Mouse (Mus musculus): ENCODE data around the gene Cntn1. TPM values are rescaled to one million over a fixed set of nuclear protein-coding genes. Genes with fewer than 3 reads are reported as not detected.

Gene Cntn1
- 1 to 10 TPM; 5.0 to 7.3 (median 5.3) TPM for total RNA-seq (2022)

DNA sequence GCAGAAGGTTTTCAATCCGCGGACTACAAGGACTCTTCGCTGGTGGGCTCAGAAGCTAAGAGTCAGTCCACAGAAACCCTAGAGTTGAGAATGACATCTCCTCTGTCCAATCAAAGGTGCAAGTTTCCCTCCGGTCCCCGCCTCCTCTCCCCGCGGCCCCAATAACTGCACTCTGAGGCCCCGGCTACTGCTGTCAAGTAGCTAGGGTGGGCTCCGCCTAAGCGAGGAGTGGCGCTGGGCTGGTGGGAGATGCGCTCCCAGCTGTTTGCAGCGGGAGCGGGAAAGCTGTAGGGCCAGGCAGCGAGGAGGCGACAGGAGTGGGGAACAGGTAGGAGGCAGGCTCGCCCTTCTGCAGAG, at the start of gene Cntn1:
TSS of gene Cntn1 (plus strand) at position 170 of the 357 bp plus-strand sequence.
- DNase-seq: no peak

DNA sequence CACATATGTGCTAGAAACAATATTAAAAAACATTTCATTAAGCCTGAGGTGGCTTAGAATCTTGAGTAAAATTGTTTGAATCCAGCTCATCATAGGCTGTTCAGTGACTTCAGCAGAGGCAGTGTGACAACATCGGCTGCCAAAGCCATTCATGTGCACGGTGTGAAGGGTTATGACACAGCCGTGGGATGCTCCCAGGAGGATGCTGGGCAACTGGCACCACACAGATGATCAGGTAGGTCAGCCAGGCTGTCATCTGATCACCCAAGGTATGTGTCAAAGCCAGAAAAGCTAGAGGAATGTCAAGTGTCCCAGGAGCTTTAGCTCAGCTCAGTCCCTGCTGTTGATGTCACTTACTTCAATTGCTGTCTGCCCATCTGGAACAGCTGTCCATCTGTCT, 49.5 kb upstream of the Cntn1 start:
- no peak for DNase-seq

DNA sequence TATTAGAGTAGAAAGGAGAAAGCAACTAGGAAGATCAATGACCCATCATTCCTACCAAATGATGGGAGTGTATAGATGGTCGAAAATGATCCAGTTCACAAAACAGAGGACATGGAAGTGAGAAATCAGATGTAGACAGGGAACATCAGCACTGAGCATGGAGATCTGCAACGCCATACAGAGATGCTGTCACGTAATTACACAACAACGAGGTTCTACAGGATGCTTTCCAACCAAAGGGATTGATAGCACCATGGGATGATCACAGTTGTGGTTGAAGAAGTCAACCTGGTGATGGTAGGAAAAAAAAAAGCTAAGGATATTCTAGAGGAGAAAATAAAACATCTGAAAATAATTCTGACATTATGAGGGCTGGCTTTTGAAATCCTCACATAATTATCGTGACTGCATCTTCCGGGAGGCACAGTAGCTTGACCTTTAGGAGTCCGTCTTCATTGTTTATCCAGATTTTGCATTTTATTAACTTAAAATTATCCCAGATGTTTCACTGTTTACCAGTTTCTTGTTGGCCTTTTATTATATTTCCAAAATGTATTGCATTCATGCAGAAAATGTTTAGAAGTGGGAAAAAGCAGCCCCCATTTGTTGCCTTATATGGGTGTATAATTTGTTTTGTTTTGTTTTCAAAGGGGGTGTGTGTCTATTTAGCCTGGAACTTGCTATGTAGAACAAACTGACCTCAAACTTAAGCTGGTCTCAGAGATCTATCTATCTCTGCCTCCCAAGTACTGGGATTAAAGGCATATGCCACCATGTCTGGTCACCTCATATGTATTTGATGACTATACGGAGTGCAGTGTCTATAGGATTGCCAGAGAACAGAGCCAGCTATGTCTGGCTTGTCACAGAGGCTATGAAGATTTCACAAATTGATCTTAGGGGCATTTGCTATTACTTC, 38.5 kb upstream of the Cntn1 start:
- no peak for DNase-seq

DNA sequence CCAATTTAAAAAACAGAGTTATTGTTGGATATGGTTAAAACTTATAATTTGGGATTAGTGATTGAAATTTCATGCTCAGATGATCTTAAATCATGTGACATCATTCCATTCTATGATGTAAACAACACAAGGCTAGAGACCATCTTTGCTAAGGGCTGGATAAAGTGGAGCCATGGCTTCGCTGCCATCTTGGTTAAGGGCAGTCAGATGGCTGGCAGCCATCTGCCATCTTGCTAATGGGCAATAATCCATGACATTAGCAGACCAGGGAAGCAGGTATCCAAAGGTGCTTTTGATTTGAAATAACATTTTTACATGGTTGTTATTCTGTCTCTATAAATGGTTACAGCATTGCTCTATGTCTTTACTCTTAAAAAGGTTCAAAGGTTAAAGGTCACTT, 16.9 kb upstream of the Cntn1 start:
- DNase-seq: no peak

DNA sequence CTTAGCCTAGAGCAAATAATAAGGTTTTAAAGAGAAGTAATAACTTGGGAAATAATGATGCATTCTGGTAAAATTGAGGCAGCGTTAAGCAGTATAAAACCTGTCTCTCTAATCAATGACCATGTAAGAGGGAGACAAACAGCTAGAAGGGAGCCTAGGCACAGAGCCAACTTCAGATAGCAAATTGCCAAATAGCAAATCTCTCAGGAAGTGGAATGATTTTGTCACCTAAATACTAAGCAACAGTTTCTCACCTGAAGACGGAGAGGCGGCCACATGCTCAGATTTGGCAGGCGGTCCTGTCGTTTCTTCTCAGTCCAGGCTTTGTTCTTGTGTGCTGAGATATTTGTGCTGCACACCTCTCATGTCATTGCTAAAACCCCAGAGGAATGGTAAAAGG, 8.4 kb upstream of the Cntn1 start:
- DNase-seq: no peak

DNA sequence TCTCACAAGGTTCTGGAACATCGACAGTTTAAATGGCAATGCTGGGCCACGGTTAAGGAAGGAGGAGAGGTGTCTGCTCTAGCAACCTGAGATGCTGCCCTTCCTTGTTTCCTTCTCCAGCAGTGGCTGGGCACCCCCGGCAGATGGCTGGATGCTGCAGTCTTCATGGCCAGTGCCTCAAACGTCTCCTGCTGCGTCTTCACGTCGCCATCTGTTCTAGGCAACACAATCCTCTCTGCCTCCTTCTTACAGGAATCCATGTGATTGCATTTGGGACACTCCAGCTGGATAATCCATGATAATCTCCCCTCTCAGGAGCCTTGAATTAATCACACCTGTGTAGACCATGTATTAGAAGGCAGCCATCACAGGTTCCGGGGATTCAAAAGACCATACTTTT, 4.9 kb upstream of the Cntn1 start:
- no peak for DNase-seq

DNA sequence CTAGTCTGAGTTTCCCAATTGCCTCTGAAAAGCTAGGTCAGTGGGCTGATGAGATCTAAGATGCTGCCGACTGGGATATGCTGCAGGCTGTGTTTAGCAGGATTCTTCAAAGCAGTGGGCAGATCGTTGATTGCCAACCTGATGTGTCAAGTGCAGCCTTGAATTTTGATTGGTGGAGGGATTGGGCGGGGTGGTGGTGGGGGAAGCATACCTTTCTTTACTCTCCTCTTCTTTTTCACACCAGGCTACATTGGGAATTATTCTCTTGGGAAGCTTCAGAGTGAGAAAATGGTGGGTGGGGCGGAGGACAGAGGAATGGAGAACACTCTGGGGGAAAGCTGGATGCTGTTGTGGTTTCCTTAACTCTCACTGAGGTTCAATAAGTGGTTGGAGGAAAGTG, 2.9 kb upstream of the Cntn1 start:
- no peak for DNase-seq

DNA sequence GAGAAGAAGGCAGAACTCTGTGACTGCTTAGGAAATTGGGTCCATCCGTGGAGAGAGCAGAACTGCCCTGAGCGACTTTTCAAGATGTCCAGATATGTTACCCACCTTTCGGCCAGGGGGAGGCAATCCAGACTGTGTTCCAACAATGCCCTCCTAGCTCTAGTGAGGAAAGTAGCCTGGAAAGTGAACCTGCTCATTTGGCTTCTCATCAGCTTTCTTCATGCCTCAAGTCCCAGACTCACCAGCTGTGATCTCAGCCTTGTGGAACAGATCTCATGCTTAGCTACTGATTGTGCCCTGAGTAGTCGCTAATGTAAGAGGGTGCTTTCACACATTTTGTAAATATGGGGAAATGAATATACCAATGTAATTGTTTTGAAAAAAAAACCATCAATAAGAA, 2.4 kb upstream of the Cntn1 start:
- no peak for DNase-seq

DNA sequence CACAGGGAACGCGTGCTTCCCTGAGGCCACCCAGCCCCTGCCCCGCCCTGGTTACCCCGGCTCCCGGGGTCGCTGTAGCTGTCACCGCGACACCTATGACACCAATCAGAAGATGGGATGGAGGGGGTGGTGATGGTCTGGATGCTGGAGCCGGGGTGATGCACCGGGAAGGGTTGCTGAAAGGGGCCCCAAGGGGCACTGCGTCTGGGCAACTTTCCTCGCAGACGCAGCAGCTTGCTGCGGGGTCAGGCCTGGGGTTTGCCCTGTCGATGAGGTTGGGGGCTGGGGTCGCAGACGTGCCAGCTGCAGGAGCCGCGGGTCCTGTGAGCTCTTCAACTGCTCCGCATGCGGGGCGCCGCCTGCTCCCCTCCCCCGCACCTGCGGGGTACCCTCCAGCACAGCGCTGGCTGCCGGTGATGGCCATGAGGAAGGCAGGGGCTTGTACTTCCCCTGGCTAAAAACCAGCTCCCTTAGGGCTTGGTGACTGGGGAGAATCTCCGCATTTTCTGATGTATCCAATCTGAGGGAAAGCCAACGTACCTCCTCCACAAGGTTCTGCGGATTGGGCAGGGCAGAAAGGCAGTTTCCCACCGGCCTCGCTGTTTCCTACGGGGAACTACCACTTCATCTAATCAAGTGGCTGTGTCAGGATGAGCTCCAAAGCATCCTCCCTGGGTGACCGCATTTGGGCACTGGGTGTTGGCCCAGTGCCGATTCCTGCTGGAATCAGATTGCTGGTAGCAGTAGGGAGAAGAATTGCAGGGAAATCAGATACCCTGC, 578 bp downstream of the Cntn1 start:
- DNase-seq: no peak

DNA sequence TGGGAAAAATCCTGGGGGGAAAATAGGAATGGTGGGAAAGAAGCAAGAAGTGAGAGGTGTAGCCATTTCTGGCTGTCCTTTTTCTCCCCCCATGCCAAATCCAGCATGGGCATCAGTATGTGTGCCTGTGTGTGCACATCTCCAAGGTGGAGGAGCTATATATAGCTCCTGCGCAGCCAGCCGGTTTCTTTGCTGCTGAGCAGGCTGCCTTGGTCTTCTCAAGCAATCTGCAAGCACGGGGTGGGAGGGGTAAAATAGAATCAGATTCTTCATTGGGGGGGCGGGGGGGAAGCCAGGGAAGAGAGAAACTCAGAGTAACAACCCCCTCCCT, 1.1 kb downstream of the Cntn1 start:
- no peak for DNase-seq

DNA sequence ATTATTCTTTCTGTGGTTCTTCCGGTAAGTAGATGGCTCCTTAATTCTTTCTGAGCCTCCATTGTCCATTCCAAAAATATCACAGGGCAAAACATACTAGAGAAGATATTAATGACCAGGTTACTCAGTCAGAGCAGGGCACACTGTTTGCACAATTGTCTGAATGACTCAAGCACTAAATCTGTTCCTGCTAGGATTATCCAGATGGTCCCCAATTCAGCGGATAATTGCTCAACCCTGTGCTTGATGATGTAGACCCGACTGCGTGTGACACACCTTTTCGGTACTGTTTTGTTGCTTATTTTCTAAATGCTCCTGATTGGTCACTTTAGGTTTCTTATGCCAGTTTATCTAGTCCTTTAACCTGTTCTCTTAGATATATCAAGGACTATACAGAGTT, 6.6 kb downstream of the Cntn1 start:
- DNase-seq: no peak

DNA sequence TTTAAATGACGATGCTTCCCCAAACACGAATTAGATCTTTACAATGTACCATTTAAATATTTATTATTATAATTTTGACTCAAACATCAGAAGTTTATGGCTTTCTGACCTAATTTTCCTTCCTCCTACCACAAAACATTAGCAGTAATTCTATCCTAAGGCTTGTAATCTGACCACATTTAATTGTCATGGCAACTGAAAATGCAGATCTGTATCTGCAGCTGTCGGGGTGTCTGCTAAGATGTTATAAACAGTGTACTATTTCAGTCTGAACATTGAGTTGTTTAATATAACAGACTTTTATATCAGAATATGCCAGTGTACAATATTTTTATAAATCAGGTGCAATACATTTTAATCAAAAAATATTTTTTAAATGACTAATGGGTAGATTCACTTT, 10.0 kb downstream of the Cntn1 start:
- no peak for DNase-seq

DNA sequence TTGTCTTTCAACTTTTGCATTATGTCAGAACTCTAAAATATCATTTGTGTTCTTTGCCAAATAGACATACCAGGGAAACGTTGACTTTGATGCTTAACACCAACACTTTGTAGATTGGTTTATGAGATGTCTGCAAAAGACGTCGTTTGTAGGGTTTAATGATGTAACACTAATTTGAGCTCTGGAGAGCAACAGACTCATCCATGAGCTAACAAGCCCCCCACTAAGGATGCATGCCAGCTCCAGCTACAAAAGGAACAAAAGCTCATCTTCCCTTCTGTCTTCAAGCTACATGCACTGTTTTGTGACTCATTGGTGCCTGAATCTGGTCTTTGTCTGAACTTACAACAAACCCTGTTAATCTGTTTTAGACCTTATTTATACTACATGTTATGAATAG, 28.5 kb downstream of the Cntn1 start:
- no peak for DNase-seq

DNA sequence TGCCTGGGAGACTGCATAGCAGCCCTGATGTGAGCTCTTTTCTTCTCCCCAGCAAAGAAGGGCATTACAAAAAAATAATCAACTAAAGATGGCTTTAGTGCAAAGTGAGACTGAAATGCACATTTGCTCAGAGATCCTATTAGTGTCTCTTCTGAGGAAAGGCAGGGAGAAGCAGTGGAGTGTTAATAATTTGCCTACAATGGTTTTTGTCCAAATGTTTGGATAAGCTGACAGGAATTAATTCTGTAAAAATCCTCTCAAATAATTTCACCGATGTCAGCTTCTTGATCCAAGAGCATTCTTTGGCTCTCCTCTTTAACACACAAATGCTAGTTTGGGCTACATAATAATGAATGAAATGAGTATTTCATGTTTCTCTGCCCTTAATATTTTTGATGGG, 34.9 kb downstream of the Cntn1 start:
- DNase-seq: no peak

DNA sequence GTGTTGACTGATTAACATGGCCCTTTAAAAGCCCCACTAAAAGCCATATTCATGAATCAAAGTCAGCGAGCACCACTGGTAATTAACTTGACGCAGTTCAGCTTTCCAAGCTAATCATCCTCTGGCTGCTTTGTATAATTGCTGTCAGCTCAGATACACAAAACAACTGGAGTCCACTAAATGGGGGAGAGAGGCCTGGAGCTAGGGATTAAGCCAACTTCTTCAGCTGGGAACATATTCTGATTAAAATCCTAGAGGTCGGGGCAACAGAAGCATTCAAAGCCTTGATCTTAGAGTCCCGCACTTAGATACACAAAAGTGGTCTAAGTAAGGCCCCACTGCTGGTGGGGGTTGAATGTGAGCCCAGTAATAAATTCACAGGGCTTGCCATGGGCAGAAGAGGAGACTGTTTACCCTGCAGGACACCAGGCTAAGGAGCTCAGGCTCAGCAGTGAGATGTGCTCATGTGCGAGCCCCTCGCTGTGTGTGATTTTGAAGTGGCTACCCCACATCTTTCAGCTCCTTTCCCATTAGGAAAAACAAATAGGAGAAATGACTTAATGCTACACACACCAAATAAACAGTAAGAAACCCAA, 36.8 kb downstream of the Cntn1 start:
- DNase-seq: no peak

DNA sequence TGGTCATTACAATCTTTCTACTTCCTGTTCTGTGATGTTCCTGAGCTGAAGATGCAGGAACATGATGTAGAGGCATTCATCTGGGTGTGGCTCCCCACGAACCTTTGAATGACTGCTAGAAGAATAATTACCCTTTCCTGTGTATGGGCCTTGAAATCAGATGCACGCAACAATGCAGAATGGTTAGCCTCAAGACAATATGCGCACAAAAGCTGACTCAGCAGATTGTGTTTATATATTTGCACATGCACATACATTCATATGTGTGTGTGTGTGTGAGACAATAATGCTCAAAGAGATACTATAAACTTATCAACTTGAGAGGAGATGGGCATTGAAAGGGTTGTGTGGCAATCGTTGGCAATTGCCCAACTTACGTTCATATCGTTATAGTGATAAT, 39.8 kb downstream of the Cntn1 start:
- DNase-seq: no peak

DNA sequence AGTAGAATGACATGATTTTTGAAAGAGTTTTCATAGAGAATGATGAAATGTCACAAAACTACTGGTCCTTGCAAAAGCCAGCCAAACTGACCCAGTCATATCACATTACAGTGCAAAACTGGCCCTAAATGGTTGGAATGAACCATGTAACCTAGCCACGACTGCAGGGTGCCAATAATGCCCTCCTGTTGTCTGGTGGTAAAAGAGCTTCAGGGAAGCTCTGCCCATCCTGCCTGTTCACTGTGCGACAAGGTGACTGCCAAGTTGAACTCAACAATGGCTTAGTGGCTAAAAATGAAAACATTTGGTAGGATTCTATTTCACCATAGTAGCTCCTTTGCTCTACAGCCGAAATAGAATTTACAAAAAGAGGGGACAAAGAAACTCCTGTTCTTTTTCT, 41.1 kb downstream of the Cntn1 start:
- DNase-seq: no peak

DNA sequence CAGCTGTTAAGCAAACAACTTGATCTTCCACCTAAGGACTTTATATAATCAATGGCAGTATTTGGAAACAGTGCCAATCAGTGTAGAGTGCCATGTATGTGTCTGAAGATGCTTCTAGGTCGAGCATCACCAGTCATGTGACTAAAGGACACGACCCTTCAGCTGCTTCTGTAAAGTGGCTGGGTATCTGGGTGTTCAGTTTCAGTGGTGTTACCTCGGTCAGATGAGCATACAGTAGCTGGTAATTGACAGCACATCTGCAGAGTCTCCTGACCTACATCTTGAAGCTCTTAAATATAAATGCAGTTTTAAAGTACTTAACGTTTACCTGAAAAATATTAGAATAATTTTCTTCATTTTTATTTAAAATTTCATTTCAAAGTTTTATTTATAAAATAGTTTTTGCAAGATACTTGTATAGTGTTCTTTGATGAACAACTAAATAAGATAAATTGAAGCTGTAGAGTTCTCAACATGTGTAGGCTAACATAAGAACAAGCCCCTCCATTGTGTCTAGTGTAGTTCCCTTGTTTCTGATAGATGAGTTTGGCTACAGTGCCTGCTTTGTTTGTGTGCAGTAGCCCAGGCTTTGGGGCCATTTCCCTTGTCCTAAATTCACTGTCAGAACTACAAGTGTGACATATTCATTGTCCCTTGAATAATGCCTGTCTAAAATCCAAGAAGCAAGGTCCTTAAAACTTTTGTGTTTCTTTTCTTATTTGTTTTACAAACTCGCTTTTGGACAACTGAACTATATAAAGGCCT, 48.6 kb downstream of the Cntn1 start:
- DNase-seq: no peak

DNA sequence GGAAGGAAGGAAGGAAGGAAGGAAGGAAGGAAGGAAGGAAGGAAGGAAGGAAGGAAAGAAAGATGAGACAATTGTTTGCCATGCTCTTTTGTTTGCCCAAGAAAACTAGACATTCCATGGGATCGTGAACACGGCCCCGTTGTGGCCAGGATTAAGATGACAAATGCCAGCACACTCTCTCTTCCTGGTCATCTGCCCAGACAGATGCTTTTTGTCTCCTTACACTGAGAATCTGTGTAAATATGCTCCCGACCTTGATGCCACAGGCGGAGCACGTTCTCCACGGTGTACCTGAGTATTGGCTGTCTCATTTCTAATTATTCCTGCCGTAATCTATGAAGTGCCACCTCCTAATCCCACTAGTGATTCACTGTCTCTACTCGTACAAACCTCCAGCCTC, 51.0 kb downstream of the Cntn1 start:
- no peak for DNase-seq

DNA sequence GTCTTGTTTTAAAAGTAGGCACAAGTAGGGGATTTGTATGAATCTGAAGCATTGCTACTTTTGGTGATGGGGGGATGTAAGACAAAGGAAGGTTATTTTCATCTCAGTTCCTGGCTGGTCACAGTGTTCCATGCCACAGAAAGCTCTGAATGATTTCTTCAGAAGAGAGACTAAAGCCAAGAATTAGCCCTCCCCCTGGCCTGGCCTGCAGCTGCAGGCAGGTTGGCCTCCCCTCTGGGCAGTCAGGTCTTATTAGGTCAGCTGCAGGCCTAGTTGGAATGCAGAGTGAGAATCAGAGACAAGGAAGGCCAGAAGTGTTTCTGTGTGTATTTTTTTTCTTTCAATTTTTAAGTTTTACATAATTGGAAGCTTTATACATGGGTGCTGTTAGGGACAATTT, 61.5 kb downstream of the Cntn1 start:
- DNase-seq: no peak

DNA sequence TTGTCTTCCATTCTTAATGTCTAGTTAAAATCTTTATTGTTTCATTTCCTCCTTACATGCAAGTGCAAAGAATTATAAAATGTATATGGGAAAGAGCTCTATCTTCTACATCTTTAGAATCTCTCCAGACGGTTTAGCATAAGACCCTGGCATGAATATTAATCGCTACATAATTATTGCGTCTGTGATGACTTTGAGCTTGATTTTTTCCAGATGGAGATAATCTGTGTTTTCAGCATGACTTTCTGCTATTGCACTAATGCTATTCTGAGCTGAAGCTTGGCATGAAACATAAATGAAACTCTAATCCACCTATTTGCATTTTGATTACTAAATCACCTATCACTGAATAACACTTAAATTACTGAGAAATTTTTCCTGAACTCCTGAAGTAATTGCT, 82.0 kb downstream of the Cntn1 start:
- no peak for DNase-seq

DNA sequence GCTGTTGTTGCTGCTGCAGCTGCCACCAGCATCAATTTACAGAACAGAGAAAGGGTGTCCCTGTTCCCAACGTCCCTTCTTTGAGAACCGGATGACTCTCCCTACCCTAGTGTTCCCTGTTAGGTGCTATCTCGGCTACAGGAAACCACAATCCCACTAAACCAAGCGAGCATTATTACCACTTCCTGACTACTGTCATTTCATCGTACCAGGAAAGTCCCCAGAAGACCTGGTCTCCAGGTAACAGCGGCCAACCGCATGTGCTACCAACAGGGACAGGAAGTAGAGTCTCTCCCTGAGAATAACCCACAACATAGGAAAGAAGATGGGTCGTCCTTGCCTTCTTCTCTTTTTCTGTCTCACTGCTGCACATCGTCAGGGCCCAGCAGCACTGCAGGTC, 83.3 kb downstream of the Cntn1 start:
- no peak for DNase-seq

DNA sequence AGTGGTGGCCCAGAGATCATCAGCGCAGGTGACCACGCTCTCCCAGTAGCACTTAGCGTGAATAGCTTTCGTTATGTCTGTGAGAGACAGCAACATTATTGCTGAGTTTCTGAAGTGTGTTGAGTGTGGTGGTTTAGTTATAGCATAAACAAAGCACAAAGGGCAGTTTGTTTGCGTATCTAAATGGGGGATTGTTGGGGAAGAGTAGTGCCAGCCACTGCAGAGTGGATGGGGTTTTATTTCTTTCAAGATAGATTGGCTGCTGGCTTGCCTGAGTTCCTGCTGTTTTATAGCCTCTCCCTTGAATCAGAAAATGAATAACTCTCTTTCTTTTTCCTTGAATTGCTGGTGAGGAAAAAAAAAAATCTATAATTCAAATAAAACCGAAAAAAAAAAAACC, 86.1 kb downstream of the Cntn1 start:
- DNase-seq: no peak
